Mouse (Mus musculus) hematopoietic stem cell, adult 5-6 weeks (primary cell): ENCODE data around the gene Gm43951. TPM values are rescaled to one million over a fixed set of nuclear protein-coding genes. Genes with fewer than 3 reads are reported as not detected.
A peak's percentile ranks its signal among the peaks of the same experiment; 100 is the strongest.
"Not testable (repeated sequence)": the region's sequence is repeated elsewhere in the genome, so short reads cannot be mapped to it uniquely, and the experiment has no call there.

ENCODE experiments used
- ATAC-seq, 2 experiments: fragments of 125-278 bp in 1 of 2; replicated peaks in 1 of 2; 2 replicates each; pipeline ENCODE4 v1.8.0; 2016 to 2017; ENCODE audit warnings: inconsistent platforms in 2 of 2, mild to moderate bottlenecking in 2 of 2, moderate number of reproducible peaks in 2 of 2, low read depth in 1 of 2, moderate TSS enrichment in 1 of 2; ENCODE audit not compliant: low FRiP score in 2 of 2, poor library complexity in 2 of 2, severe bottlenecking in 2 of 2, insufficient read depth in 1 of 2, low TSS enrichment in 1 of 2
- total RNA-seq: library from RNA; stranded (forward); fragments of 172-1452, 232-1000 nt; gene quantifications from 2 replicates; pipeline ENCODE4 v1.2.3, GENCODE M21; 2017

Gene Gm43951
- total RNA-seq, 1 experiment from 2014 or later: 1.2 TPM

- peak; percentile 91 to 92 for ATAC-seq
These were observed 8.2 kb upstream of the Gm43951 start for GRCm38 (mm10) chr11:72214591-72215409.

- ATAC-seq: no peak
These were observed 1.3 kb upstream of the Gm43951 start for GRCm38 (mm10) chr11:72207834-72208377.

GRCm38 (mm10) chr11:72207204-72207833, 679 bp upstream of the Gm43951 start, which contains the start of the genes 4933427D14Rik and Txndc17:
TSS of gene 4933427D14Rik (minus strand) at chr11:72207459.
TSS of gene Txndc17 (plus strand) at chr11:72207547.
- peak; percentile 93 to 94 for ATAC-seq

GRCm38 (mm10) chr11:72205256-72205655, 1.4 kb downstream of the Gm43951 start:
- no peak for ATAC-seq

GRCm38 (mm10) chr11:72203440-72203839, 3.2 kb downstream of the Gm43951 start:
- no peak for ATAC-seq

GRCm38 (mm10) chr11:72196506-72196905, 10.1 kb downstream of the Gm43951 start:
- ATAC-seq: no peak

GRCm38 (mm10) chr11:72194259-72194658, 12.4 kb downstream of the Gm43951 start:
- ATAC-seq: no peak

GRCm38 (mm10) chr11:72190857-72191256, 15.8 kb downstream of the Gm43951 start:
- no peak for ATAC-seq

- no peak for ATAC-seq
These were observed 22.4 kb downstream of the Gm43951 start for GRCm38 (mm10) chr11:72184252-72184651.

- ATAC-seq: no peak
These were observed 25.5 kb downstream of the Gm43951 start for GRCm38 (mm10) chr11:72181136-72181535.

GRCm38 (mm10) chr11:72180556-72180955, 26.1 kb downstream of the Gm43951 start:
- no peak for ATAC-seq

GRCm38 (mm10) chr11:72176553-72176952, 30.1 kb downstream of the Gm43951 start:
- ATAC-seq: no peak

- no peak for ATAC-seq
These were observed 30.7 kb downstream of the Gm43951 start for GRCm38 (mm10) chr11:72175966-72176365.

GRCm38 (mm10) chr11:72174721-72175120, 31.9 kb downstream of the Gm43951 start:
- ATAC-seq: no peak

GRCm38 (mm10) chr11:72173506-72173905, 33.1 kb downstream of the Gm43951 start:
- ATAC-seq: no peak

- not testable (repeated sequence) for ATAC-seq
These were observed 34.7 kb downstream of the Gm43951 start for GRCm38 (mm10) chr11:72171906-72172305.

GRCm38 (mm10) chr11:72169871-72170270, 36.8 kb downstream of the Gm43951 start:
- ATAC-seq: no peak

- ATAC-seq: no peak
These were observed 43.4 kb downstream of the Gm43951 start for GRCm38 (mm10) chr11:72163198-72163597.
